Mouse (Mus musculus) adrenal gland, postnatal 0 days (tissue): ENCODE results near the gene Chodl. TPM values are rescaled to one million over a fixed set of nuclear protein-coding genes. Genes with fewer than 3 reads are reported as not detected.

Source experiments
- polyA plus RNA-seq: library from polyadenylated mRNA; unstranded; fragments of >200 nt; fragmentation: Nextera tagmentation; extraction: Ambion mirVana; gene quantifications from 2 replicates; pipeline ENCODE4 v1.2.1, GENCODE M21; 2015

Chodl gene
- 10.2 and 20.8 TPM in 2 replicates for polyA plus RNA-seq

GRCm38 (mm10) chr16:78930382-78931286 is at the start of gene Chodl:
Gene Chodl (plus strand): TSS chr16:78930948.

Other genes with a start within 250 kb of the Chodl start
- not detected in 2 replicates for gene Tmprss15, start 160.1 kb downstream of the Chodl start, polyA plus RNA-seq